Mouse (Mus musculus): ENCODE data around the gene Atxn7l2.

DNA sequence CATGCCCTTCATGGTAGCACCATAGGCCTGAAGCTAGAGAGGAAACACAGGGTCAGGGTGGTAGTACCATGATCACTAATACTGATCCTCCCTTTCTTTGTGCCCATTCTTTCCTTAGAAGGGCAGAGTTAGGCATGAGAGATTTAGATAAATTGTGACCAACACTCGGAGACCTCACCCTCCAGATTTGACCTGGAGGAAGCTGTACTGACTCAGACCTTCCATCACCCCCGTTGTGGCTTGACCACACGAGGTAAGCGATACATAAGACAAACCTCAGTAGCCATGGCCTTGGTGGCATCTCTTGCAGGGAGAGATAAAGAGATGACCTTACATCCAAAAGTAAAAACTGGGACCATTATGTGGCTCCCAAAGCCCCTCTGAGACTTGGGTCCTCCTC lies 15.4 kb downstream of the Atxn7l2 start:
- no peak for TF ChIP-seq GATA1 (IDR thresholded peaks at IDR 0.05; ENCODE audit: borderline replicate concordance, low read length)
- TF ChIP-seq FLI1 (IDR thresholded peaks at IDR 0.05; ENCODE audit: low read length), result no peak
